Mouse (Mus musculus) gastrocnemius, postnatal 36 days (tissue): Measurements from ENCODE around the gene Slc43a1. TPM values are rescaled to one million over a fixed set of nuclear protein-coding genes. Genes with fewer than 3 reads are reported as not detected.
"Not testable (repeated sequence)": the region's sequence is repeated elsewhere in the genome, so short reads cannot be mapped to it uniquely, and the experiment has no call there.

ENCODE experiments used
- DNase-seq, 2 experiments: peaks; one replicate each; pipeline ENCODE4 v3.0.0; 2022
- intact Hi-C: fragments of 180-260 bp; cut with DNase I; formaldehyde crosslinking; loops from one replicate; pipeline ENCODE4 v1.15.1; 2025
- long read RNA-seq, 2 experiments: library from polyadenylated mRNA; stranded (forward); transcript quantifications; one replicate each; pipeline ENCODE4 v2.0.0; 2021
- total RNA-seq, 2 experiments: library from RNA; stranded (reverse); gene quantifications; 2 replicates each; pipeline ENCODE4 v1.2.3; 2021

Slc43a1 gene
- 10 to 100 TPM in 1 of 2 experiments, 1 to 10 TPM in 1; 7.6 to 19.2 TPM for total RNA-seq
- long read RNA-seq, experiment 1, partial matches to known transcripts: 0 of 4 reads
- long read RNA-seq, experiment 1, other reads (novel, unspliced or antisense): 1 of 4 reads
- long read RNA-seq, experiment 2, transcript Slc43a1-204 (15 exons, 3,089 nt): major isoform, 7 of 11 reads
- long read RNA-seq, experiment 2, partial matches to known transcripts: 1 of 11 reads
- long read RNA-seq, experiment 2, other reads (novel, unspliced or antisense): 3 of 11 reads

DNA sequence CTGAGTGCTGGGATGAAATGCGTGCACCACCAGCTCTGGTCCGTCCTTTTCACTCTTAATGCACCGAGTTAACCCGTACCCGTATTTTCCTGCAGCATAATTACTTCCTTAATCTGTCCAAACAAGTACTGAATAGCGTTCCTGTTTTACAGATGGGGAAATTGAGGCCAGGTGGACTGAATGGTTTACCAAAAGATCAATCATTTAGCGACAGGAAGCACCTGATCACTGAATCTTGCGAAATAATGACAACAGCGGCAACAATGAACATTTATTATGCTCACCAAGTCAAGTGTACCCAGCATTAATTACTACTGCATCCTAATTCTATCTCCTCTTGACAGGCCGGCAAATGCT, at the start of gene Slc43a1:
Slc43a1 (plus strand) TSS at position 258 of the 357 bp plus-strand sequence.
- no peak for DNase-seq
- intact Hi-C loops: loop anchor here (10.0 kb wide), 1 partner anchor 176 kb away; no protein-coding TSS in a partner anchor

DNA sequence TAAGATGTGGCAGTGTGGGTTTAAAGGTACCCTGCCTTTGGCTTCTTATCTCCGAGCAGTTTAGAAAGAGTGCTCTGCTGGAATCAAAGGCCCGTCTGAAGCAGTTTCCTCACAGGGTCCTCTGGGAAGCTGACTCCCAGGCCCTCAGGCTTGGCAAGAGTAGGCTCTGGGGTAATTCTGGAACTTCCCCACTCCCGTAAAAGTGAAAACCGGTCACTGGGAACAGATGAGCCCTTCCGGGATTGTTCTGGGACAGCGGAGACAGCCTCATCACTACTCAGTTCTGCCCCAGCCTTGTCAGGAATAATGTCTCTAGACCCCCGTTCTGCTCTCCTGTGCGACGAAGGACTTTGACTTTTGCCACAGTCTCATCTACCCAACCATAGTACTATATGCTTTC, 48.2 kb upstream of the Slc43a1 start:
- intact Hi-C loops: no loop called here
- DNase-seq: no peak

DNA sequence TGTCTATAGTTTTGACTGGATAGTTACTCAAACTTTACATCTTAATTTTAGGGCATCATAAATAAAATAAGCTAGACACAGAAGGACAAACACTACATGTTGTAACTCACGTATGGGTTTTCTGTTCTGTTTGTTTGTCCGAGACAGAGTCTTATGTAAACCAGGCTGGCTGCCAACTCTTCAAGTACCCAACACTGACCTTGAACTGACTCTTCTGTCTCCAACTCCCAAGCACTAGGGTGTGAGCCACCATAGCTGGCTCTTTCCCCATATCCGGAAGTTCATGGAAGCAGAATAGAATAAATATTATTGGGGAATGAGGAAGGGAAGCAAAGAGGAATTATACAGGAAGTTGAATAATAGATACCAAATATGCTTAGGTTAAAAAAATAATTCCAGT, 46.1 kb upstream of the Slc43a1 start:
- DNase-seq: no peak
- intact Hi-C loops: no loop called here

DNA sequence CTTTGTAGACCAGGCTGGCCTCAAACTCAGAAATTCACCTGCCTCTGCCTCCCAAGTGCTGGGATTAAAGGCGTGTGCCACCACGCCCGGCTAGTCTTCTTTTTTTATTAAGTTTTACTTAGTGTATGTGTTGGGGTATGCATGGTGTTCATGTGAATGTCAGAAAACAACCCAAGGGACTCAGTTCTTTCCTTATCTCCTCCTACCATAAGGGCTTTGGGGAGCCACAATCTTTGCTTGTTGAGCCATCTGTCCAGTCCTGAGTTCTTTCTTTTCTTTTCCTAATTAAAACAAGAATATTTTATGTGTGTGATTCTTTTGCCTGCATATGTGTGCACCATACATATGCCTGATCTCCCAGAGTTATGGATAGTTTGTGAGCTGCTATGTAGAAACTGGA, 45.5 kb upstream of the Slc43a1 start:
- DNase-seq: no peak
- intact Hi-C loops: no loop called here

DNA sequence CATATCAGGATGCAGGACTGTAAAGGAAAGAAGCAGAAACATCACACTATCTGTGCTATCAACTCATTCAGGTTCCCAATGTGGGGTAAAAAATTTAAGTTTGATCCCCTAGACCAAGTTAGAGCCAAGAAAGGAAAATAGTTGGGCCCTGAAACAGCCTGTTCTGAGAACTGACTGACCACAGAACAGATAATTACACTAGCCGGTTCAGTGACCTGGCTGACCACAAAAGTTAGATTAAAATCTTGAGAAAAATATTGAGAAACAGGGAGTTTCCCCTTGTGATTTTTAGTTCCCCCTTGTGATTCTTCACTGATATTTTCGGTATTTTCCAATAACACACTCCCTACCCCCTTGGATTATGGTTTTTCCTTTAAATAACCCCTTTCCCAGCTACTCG, 44.8 kb upstream of the Slc43a1 start:
- DNase-seq: no peak
- intact Hi-C loops: no loop called here

DNA sequence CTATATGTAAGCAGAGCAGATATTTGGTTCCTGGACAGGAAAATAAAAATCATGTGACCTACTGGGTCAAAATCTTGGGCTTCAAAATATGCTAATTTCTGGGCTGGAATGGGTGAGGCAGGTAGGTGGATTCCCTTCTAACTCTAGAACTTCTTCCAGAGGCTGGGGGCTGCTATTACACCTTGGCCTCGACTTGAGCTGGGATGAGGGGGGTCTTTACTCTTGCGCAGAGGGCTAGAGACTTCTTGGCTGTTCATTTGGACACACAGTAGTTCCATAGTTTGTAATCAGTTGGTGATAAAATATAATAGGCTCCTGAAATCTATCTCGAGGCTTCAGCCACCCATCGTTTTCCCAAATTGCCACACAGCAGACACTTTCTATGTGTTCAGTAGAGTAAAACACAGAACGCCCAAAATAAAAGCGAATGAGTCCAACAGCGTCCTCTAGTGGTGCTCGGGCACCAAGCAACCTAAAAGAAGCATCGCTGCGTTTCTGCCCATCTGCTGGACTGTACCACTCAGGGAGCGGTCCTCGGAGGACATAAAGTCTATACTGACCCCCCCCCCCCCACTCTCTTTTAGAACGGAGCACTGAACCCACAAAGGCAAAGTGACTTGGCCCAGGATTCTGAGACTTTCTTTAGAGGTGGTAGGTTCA, 40.7 kb upstream of the Slc43a1 start:
- intact Hi-C loops: loop anchor here (2.0 kb wide), 2 partner anchors 59 to 71 kb away; partner anchors contain the start of gene Clp1
- peak; percentile 67 to 79 for DNase-seq

DNA sequence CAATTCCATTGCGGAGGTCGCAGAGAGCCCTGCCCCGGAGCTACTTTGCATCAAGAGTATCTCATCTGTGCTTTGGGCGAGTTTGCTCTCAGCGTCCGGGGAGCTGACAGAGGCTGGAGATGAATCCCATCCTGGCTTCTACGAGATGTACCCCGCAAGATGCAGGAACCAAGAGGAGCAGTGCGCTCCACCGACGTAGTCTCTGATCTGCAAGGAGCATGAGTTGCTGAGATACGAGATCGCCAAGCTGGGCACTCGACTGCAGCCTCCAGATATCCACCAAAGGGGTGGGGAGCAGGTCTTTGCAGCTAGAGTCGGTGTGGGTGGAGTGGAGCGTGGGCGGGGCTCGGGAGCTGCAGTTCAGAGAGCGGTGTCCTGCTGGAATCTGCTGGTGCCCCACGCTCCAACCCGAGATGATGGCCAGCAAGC, 40.1 kb upstream of the Slc43a1 start, which contains the start of gene Ube2l6:
Ube2l6 (plus strand) TSS at position 336 of the 429 bp plus-strand sequence.
- intact Hi-C loops: loop anchor here (2.0 kb wide), 2 partner anchors 60 to 72 kb away; partner anchors contain the start of gene Clp1
- DNase-seq: peak; percentile 50 to 61

DNA sequence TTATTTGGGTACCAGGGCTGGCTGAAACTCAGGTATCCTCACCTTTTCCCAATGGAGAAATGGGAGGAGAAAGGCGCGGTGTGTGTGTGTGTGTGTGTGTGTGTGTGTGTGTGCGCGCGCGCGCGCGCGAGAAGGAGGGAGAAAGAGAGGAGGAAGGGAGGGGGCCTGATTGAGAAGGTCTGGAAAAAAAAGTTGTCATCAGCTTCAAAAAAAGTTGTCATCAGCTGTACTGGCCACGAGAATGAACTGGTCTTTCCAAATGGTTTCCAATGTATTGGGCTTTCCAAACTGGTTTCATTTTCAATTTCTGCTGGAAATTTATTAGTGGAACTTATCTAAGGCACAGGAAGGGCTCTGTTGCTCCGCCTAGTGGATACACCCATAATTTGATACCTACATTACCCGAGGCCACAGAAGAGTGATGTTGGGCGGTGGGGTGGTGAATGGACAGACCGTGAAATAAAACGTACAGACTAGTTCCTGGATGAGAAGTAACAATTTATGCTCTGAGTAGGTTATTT, 39.5 kb upstream of the Slc43a1 start:
- DNase-seq: peak in 1 of 2 experiments; percentile 46
- intact Hi-C loops: loop anchor here (2.0 kb wide), 2 partner anchors 60 to 72 kb away; partner anchors contain the start of gene Clp1

DNA sequence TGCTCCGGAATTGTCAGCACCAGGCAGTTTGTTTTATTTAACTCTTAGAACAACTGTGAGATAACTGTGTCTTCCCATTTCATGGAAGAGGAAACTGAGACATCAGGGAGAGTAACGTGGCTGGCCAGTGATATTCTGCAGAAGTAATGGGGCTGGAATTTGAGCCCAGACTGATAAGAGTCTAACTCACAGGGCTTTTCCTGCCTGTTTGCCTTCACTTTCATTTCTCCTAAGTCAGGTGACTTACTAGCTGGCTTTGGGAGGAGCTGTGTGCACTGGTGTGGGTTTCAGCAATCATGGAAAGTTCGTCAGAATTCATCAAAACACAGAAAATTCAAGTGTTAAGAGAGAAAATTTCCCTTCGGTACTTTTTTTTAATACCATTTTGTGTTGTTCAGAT, 38.3 kb upstream of the Slc43a1 start:
- intact Hi-C loops: loop anchor here (10.0 kb wide), 1 partner anchor 336 kb away; no protein-coding TSS in a partner anchor
- DNase-seq: no peak

DNA sequence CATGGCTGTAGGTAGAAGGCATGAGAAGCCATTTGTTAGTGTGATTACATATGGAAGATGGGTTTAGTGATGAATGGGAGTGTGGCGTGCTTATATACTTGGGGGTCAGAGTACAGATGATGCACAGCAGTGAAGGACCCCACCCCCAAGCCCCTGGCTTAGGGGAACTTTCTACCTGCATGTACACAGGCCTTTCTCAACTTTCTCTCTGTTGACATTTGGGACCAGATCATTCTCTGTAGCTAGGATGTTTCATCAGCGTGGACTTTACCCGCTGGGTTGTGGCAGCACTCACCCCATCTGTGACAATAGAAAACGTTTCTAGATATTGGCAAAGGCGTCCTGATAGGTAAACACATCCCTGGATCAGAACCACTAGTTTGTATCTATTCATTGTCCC, 37.4 kb upstream of the Slc43a1 start:
- not testable (repeated sequence) for DNase-seq
- intact Hi-C loops: loop anchor here (10.0 kb wide), 1 partner anchor 336 kb away; no protein-coding TSS in a partner anchor

DNA sequence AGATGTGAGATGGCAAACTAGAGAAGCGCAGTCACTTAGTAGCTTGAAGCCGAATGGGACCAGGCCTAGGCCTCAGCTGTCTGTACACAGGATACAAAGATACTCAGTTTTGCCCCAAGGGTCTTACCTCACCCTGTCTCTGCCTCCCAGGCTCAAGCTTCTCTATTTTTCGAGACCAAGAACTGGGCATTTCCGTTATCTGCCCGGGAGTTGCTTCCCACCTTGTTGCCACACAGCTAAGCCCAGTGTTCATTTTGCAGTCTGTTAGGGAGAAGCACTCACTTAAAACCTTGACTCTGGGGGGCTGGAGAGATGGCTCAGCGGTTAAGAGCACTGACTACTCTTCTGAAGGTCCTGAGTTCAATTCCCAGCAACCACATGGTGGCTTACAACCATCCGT, 34.7 kb upstream of the Slc43a1 start:
- DNase-seq: no peak
- intact Hi-C loops: loop anchor here (10.0 kb wide), 1 partner anchor 339 kb away; no protein-coding TSS in a partner anchor

DNA sequence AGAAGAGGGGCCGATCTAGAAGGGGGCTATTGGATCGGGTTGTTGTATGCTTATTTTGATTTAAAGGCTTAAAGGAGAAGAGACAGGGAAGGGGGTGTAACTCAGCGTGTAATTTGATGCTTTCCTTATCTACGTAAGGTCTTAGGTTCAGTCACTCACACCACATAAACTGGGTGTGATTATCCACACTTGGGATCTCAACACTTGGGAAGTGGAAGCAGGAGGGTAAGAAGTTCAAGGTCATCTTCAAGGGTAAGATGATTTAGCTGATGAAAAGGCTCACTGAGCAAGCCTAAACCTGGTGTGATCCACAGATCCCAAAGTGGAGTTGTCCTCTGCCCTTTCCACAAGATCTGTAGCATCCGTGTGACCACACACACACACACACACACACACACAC, 32.1 kb upstream of the Slc43a1 start:
- no peak for DNase-seq
- intact Hi-C loops: loop anchor here (10.0 kb wide), 1 partner anchor 342 kb away; no protein-coding TSS in a partner anchor

DNA sequence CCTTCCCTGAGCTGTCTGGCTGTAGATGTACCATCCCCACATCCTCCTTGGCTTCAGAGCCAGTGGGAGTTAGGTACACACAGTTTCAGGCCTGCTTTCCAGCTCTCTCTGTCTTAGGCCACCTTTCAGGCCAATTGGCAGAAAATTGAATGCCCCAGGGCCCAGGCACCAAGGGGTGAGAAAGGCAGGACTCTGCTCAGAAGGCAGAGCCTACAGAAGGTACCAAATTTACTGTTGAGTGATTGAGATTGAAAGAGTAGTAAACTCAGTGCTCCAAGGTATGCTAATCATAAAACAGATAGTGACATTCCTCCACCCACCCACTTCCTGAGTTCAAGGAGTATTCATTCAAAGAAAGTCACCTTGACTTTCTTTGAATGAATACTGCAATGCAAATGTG, 29.3 kb upstream of the Slc43a1 start:
- no peak for DNase-seq

DNA sequence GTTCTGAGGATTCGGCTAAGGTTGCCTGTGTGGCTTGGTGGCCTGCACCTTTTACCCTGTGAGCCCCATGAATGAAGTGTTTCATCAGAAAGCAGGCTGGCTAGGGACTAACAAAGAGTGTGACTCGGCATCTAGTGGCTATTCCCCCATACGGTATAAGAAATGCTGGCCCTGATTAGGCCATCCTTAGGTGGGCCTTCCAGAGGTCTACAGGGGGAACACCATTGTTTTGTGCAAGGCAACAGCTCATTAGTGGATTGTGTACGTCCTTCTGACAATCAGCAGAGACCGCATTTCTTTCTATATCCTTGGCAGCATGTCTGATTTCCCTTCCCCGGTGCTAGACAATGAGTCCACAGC, 28.1 kb upstream of the Slc43a1 start:
- DNase-seq: no peak

More for the DNA sequence above, 29.3 kb upstream of the Slc43a1 start:
- intact Hi-C loops: loop anchor here (10.0 kb wide), 1 partner anchor 345 kb away; no protein-coding TSS in a partner anchor

DNA sequence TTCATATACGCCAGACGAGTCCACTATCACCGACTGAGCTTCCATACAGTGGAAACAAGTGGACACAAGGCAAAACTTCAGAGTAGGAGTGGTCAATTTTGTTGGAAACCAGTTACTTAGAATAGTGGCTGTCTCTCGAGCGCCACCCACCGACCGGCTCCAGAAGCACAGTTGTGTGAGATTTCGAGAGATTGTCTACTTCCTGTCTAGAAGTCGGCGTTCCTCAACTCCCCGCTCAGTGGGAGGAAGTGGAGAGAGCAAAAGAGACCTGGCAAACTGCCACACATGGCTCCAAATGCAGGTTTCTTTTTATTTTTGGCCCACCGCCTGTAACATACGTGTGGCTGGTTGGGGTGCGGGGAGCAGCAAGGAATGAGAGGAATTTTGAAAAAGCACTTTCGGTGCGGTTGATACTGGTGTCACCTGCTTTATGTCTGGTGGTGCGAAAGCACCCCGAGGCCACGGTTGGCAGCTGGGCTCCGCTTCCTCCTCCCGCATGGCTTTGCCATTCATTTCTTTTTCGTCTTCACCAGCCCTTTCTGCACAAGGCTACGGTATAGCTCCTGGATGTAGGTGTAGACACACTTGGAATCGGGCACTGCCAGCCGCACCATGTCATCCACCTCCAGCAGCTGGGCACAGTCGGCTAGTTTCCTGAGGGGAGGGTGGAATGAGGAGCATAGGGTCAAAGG, 27.6 kb upstream of the Slc43a1 start:
- DNase-seq: peak; percentile 84 to 88
- intact Hi-C loops: no loop called here

More for the DNA sequence above, 28.1 kb upstream of the Slc43a1 start:
- intact Hi-C loops: no loop called here

DNA sequence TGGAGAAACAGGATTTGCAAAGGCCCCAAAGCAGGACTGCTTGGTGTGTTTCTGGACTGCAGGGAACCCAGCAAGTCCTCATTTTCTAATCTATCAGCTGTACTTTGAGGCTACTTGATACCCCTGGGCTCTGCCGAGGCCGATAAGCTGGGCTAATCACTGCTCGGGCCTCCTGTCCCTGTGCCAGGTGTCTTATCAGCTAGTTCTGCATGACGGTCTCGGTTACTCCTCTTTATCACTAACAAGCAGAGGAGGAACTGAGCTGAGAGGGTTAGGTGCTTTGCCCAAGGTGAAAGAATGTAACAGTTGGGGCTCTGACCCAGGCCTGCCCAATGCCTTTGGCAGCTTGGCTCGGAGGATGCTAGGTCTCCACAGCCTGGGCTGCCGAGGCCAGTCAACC, 26.8 kb upstream of the Slc43a1 start:
- intact Hi-C loops: no loop called here
- no peak for DNase-seq

DNA sequence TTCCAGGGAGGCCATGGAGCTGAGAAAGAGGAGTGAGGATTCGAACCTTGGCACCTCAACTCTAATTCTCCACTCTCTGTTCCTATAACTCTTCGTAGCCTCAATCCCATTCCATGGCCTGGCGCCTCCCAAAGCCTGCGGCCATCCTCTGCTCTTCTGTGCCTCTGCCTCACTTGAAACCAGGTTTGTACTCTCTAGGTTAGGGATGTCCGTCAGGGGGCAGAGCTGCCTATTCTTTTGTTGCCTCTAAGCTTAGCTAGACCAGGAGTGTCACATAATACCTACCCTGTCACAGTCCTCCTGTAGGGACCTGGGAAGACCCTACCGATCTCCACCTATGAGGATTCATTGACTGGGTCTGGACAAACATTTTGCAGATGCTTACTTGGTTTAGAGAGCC, 26.0 kb upstream of the Slc43a1 start:
- intact Hi-C loops: no loop called here
- no peak for DNase-seq

DNA sequence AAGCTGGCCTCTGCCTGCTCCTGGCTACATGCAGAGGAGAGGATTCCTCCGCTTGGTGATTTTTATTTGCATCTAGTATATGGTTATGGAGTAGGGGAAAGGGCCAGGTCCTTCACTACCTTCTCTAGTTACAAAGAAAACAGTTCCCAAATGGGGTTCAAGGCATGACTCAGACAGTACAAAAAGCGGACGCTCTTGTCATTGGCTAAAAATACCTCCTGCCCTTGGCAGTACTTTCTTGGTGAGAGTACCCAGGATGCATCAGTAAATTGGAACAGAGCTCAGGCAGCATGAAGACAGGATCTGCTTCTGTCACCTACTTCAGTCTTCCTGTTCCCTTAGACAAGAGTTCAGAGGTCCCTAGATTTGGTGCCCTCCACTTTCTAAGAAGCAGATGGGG, 18.8 kb upstream of the Slc43a1 start:
- DNase-seq: no peak
- intact Hi-C loops: loop anchor here (10.0 kb wide), 1 partner anchor 225 kb away; the partner anchor contains the start of gene Tnks1bp1

DNA sequence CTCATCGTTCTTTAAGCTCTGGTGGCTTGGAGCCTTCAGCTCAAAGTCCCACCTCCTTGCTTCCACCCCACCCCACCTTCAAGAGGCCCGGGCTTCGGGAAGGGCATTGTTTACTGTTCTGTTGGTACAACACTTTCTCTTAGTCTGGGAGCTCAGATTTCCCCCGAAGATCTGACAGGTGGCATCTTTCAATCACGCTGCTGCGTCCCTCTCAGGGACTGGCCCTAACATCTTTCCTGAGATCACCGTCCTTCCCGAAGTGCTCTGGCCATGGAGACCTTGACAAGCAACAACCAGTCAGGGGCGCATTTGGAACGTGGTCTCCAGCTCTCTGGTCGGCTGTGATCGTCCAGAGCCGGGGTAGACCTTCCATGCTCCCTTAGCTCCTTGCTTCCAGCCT, 16.1 kb upstream of the Slc43a1 start, which contains the start of gene Smtnl1:
Smtnl1 (minus strand) TSS at position 101 of the 400 bp plus-strand sequence.
- DNase-seq: no peak
- intact Hi-C loops: loop anchor here (10.0 kb wide), 1 partner anchor 222 kb away; the partner anchor contains the start of gene Tnks1bp1

DNA sequence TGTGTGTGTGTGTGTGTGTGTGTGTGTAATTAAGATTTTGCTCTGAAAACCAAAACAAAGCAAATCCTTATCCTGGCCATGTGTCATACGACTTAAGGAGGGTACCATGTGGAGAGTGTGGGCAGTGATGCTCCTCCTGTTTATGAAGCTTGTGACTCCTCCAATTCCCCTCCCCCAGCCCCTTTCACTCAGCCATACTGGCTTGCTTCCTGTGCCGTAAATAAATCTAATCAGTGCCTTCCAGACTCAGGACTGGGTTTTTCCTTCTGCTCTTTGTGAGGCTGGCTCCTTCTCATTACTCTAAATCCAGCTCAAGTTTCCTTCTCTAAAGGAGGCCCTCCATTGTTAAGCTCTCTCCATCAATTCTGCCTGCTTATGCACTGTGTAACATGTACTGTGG, 15.4 kb upstream of the Slc43a1 start:
- intact Hi-C loops: loop anchor here (10.0 kb wide), 1 partner anchor 222 kb away; the partner anchor contains the start of gene Tnks1bp1
- DNase-seq: no peak
